ENCODE assay signal across 23 mouse cellular contexts in the genomic region with DNA sequence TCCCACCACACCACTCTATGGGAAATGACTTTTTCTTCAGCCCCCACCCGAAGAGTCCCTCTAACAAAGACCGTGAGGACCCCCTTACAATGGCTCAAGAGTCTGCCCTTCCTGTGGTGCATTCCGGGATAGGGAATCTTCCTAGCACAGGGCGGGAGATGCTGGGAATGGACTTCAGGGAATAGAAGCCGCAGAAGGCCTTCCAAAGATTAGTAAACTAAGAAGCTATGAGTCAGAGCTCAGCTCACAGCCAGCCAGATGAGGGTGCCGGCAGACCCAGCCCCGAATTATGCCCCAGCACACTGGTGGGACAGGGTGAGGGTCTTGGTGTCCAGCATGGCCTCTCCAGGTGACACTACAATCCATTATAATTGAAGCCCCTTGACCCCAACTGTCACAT. TPM values are rescaled to one million over a fixed set of nuclear protein-coding genes. Genes with fewer than 3 reads are reported as not detected.
DNase-seq lines count a peak whose midpoint lies in the region; TF ChIP-seq lines count a peak whose summit lies in the region.
"Had no signal": no experiment of that assay in that cellular context is flagged by ENCODE, and none has a peak within 500 bp of the region (broad histone marks: within the 10 kb centered on the region; RNA-seq: fewer than 3 reads in every experiment).

No protein-coding gene starts in this region.

- no peak overlapping the region for H3K27ac ChIP-seq in gastrocnemius, adult 2 months

- DNase-seq in gastrocnemius, adult 2 months, result peak; percentile 22
- no peak for DNase-seq in gastrocnemius, postnatal 25 days
- DNase-seq in 3134 (ENCODE audit: extremely low read depth, insufficient read length, low spot score), result peak; percentile 52
- DNase-seq in NIH3T3 (ENCODE audit: low read depth), result peak; percentile 55
- DNase-seq in right cerebral cortex, postnatal 36 days (ENCODE audit: low spot score in 2 of 2), result no peak
- DNase-seq in adrenal gland, postnatal 25 days, result no peak
- DNase-seq: adrenal gland, adult 2 months; adrenal gland, adult 8-10 months; adrenal gland, postnatal 10 days; adrenal gland, postnatal 14 days; adrenal gland, postnatal 36 days; B cell, adult 2 months; cerebellum, adult 11 months; cerebellum, adult 11-12 months; cerebellum, adult 18-20 months; cerebellum, adult 2 months; cerebellum, adult 8-10 months; cerebellum, adult 9-10 months had no signal

- H3K4me3 ChIP-seq in gastrocnemius, adult 2 months, result no peak overlapping the region

- intact Hi-C loops in gastrocnemius, adult 2 months (cut with DNase I), result no loop called here

- TF ChIP-seq CTCF in gastrocnemius, adult 2 months (IDR thresholded peaks at IDR 0.05), result no peak

RNA-seq across cellular contexts. Expression of gene Crocc2, which starts 13.8 kb away (rescaled TPM):
- not detected for total RNA-seq in gastrocnemius, adult 2 months (2021)
- total RNA-seq in gastrocnemius, postnatal 25 days (2021), result not detected
- 0.03 TPM in 1 of 2 replicates, not detected in the other for total RNA-seq in adrenal gland, postnatal 25 days (2021)
- total RNA-seq: adrenal gland, adult 2 months; CH12.LX; MEL had no signal

RNA-seq across cellular contexts. Expression of gene 2310007B03Rik, which starts 21.5 kb away (rescaled TPM):
- total RNA-seq in gastrocnemius, adult 2 months (2021), result not detected
- not detected for total RNA-seq in gastrocnemius, postnatal 25 days (2021)
- total RNA-seq in adrenal gland, postnatal 25 days (2021), result not detected in 2 replicates
- total RNA-seq: adrenal gland, adult 18-20 months; adrenal gland, adult 2 months; adrenal gland, adult 8-10 months; adrenal gland, postnatal 10 days; adrenal gland, postnatal 14 days; adrenal gland, postnatal 36 days; MEL had no signal

RNA-seq across cellular contexts. Expression of gene Agxt, which starts 47.2 kb away (rescaled TPM):
- not detected for total RNA-seq in gastrocnemius, adult 2 months (2021)
- total RNA-seq in gastrocnemius, postnatal 25 days (2021), result not detected
- total RNA-seq in adrenal gland, postnatal 25 days (2021), result 3.6 TPM in 1 of 2 replicates, not detected in the other
- total RNA-seq: adrenal gland, adult 18-20 months; adrenal gland, postnatal 36 days; CH12.LX; ES-E14; G1E; MEL had no signal

RNA-seq across cellular contexts. Expression of gene Sned1, which starts 53.4 kb away (rescaled TPM):
- 1 to 10 TPM; 5.1 to 5.4 TPM for total RNA-seq in gastrocnemius, adult 2 months (2021)
- 1 to 10 TPM; 4.6 to 8.0 TPM for total RNA-seq in gastrocnemius, postnatal 25 days (2021)
- total RNA-seq in adrenal gland, postnatal 25 days (2021), result 32.5 and 34.1 TPM in 2 replicates

Comparison
In these comparisons a context has a peak if more than half of its experiments do, and no peak if none do; other contexts are left out.
1. DNase-seq: peak in gastrocnemius, adult 2 months (single experiment), 3134 (single experiment) and NIH3T3 (single experiment); none in gastrocnemius, postnatal 25 days (single experiment), right cerebral cortex, postnatal 36 days (0 of 2) and adrenal gland, postnatal 25 days (single experiment).